Mouse (Mus musculus): ENCODE results near the gene Slc25a23.

Slc25a23 gene

DNA sequence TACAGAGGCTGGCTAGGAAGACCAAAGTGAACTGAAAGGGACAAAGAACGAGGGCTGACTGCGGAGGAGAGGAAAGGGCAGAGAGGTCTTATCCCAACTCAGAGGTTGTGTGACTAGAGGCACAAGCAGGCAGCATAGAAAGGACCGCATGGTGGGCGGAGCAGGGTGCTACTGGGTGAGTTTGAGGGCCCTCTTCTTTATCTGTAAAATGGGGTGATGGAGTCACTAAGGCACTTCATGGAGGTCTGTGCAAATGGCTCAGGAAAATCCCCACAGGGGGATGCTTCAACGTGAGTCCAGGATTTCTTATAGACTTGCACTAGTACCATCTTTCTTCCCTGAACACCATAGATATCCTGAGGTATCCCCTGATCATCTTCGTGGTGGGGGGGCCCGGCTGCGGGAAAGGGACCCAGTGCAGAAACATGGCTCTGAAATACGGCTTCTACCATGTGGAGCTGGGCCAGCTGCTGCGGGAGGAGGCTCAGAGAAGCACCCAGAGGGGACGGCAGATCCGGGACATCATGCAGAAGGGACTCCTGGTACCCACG is 47.3 kb downstream of the Slc25a23 start:
- no peak for DNase-seq (ENCODE audit: low read depth)

DNA sequence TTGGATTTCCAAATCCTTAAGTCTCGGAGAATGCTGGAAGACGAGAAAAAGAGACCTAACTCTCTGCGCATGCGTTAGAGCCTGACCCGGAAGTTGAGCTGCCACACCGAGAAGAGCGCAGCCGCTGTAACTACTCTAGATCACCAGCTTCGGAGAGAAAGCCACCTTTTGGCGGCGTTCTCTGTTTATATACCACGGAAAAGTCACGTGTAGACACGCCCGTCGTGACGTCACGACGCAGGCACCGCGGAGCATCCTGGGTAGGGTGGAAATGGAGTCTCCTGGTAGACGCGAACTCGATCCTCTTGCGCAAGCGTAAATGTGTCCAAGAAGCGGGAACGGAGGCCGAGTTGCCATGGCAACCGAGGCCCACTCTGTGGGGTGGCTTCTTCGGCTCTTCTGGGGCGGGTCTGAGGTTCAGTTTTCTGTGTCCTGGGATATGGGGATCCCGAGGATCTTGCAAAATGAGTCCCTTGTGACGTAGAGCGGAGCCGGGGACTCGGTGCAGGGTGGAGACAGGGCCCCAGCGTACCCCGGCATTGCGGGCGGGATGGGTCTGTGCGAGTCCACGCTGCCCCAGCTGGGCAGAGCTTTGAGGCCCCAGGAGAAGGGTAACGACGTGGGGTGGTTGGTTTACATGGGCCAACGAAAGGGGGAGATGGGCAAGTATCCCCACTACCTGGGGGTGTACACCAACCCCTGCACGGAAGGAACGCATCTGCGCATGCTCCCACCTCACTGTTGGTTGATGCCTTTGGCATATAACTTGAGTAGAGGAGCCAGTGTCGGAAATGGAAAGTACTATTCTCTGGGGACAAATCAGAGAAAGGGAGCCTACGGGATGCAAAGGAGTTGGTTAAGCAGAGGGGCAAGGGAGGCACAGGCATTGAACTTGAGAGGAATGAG is 48.2 kb downstream of the Slc25a23 start, which contains the start of the genes Gtf2f1 and Gm17949:
TSS of gene Gtf2f1 (minus strand) at position 53 of the 906 bp plus-strand sequence.
TSS of gene Gm17949 (plus strand) at position 234 of the 906 bp plus-strand sequence.
- peak; percentile 100 for DNase-seq (ENCODE audit: low read depth)

- no peak for DNase-seq (ENCODE audit: low read depth)
These were observed 48.8 kb downstream of the Slc25a23 start for GRCm38 (mm10) chr17:57010911-57011235.

- peak; percentile 47 for DNase-seq (ENCODE audit: low read depth)
These were observed 52.3 kb downstream of the Slc25a23 start for GRCm38 (mm10) chr17:57007137-57007905.

DNA sequence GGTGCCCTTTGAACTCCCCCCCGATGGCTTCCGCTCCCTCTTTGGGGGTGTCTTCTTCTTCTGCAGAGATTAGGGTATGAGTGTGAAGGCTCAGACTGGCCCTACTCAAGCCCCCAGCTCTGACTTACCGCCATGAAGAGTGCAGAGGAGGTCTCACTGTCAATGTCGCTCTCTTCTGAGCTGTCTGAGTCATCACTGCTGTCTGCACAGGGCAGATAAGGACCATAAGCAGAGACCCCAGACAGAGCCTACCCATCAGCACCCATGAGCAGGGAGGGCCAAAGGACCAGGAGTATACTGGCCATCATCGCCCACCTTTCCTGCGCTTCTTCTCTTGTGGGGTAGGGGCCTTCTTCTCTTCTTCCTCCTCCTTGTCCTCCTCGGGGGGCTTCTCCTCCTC is 55.7 kb downstream of the Slc25a23 start:
- no peak for DNase-seq (ENCODE audit: low read depth)

DNA sequence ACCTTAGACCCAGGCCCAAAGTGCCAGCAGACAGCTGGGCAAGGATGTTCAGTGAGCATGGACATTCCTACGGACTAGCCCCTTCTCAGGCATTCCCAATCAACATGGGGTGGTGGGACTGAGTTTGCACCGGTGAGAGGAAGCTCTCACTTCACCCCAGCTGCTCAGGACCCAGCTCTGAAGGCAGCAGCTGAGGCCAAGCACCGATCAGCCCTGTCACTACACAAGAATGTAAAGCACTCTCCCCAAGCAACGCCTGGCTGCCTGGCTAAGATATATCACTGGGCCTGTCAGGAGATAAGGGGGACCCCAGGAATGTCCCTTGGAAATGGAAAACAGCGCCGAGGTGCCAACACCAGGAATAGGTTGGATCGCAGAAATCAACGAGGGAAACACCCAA is 58.4 kb downstream of the Slc25a23 start:
- peak; percentile 54 for DNase-seq (ENCODE audit: low read depth)

- DNase-seq (ENCODE audit: low read depth), result no peak
These were observed 59.6 kb downstream of the Slc25a23 start, which contains the start of gene Pspn for GRCm38 (mm10) chr17:56999968-57000609. Gene Pspn, minus strand, starts transcription at chr17:57000018.

DNA sequence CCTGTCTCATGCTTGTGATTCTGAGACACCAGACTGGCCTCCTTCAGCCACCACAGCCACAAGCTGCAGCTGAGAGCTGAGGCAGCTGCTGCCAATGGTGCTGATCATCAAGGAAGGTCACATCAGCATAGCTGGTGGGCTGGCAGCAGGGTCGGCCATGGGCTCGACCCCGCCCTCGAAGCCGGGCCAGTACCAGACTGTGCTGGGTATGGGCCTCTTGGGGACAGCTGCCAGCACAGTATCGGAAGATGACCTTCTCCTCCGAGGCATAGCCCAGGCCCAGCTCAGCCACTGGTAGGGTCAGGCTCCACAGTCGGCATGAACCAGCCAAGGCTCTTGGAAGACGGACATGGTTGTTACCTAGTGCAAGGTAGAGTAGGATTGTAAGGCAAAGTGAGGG is 60.2 kb downstream of the Slc25a23 start:
- DNase-seq (ENCODE audit: low read depth), result no peak

DNA sequence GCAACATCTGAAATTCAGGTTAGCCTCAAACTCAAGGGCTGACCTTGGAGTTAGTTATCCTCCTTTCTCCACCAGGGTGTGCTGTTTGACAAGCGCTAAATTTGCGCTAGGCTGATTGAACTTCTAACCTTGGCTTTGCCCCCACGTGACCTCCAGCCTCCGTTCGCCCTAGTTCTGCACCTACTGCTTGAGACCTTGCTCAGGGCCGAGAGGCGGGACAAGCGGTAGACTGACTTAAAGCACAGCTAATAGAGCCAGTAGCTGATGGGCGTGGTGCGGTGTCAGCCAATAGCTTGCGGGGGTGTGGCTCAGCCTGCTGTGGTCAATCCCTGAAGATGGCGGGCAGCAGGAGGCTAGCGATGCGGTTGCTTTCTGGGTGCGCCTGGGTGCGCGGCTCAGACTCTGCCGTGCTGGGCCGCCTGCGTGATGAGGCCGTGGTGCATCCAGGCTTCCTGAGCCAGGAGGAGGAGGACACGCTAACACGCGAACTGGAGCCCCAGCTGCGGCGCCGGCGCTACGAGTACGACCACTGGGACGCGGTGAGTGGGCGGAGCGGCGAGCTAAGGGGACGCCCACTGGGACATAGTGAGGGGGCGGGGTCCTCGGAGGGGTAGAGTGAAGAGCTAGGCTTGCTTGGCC is 62.5 kb downstream of the Slc25a23 start, which contains the start of gene Alkbh7:
TSS of gene Alkbh7 (plus strand) at position 311 of the 639 bp plus-strand sequence.
- peak; percentile 96 for DNase-seq (ENCODE audit: low read depth)

GRCm38 (mm10) chr17:56996506-56996905 is 63.2 kb downstream of the Slc25a23 start:
- no peak for DNase-seq (ENCODE audit: low read depth)

GRCm38 (mm10) chr17:56995046-56995445 is 64.6 kb downstream of the Slc25a23 start:
- no peak for DNase-seq (ENCODE audit: low read depth)
